Mouse (Mus musculus) liver, embryonic 14.5 days (tissue): ENCODE data around the gene Pex16. TPM values are rescaled to one million over a fixed set of nuclear protein-coding genes. Genes with fewer than 3 reads are reported as not detected.
A peak's percentile ranks its signal among the peaks of the same experiment; 100 is the strongest.

ENCODE experiments used
- ATAC-seq: fragments of 200-750 bp; cut with Nextera tagmentation; 2 replicates; pipeline ENCODE4 v1.8.0; 2017; ENCODE audit warnings: moderate number of reproducible peaks, mild to moderate bottlenecking, moderate library complexity; ENCODE audit not compliant: insufficient read depth
- DNase-seq, 3 experiments: peaks; one replicate each; pipeline ENCODE4 v3.0.0-alpha.2; 2012 to 2013; ENCODE audit warnings: low read depth in 3 of 3, low spot score in 3 of 3
- H3K27ac ChIP-seq: fragments of 300-500 bp; sonication (generic); 2 replicates; pipeline ENCODE4 v1.5.1; 2014; ENCODE audit warnings: moderate library complexity, mild to moderate bottlenecking, control low read depth, inconsistent platforms
- H3K27me3 ChIP-seq: fragments of 300-500 bp; sonication (generic); 2 replicates; pipeline ENCODE4 v1.6.1; 2014; ENCODE audit warnings: mild to moderate bottlenecking, low read length, moderate library complexity; ENCODE audit not compliant: control insufficient read depth, insufficient read depth
- H3K36me3 ChIP-seq: fragments of 300-500 bp; sonication (generic); replicated peaks from 2 replicates; pipeline ENCODE4 v1.6.1; 2014; ENCODE audit warnings: low read depth; ENCODE audit not compliant: control insufficient read depth, insufficient read depth
- H3K4me1 ChIP-seq, 2 experiments: fragments of 200-500 bp in 1 of 2; fragments of 300-500 bp in 1 of 2; sonication (generic) in 1 of 2; replicated peaks; 2 replicates each; pipeline ENCODE4 v1.6.1; 2012 to 2014; ENCODE audit warnings: antibody characterized with exemption in 1 of 2, inconsistent platforms in 1 of 2, low read length in 1 of 2; ENCODE audit not compliant: control insufficient read depth in 2 of 2, insufficient read depth in 2 of 2
- H3K4me2 ChIP-seq: fragments of 300-500 bp; sonication (generic); 2 replicates; pipeline ENCODE4 v1.6.1; 2014; ENCODE audit warnings: low read depth, mild to moderate bottlenecking, control low read depth, moderate library complexity
- H3K4me3 ChIP-seq, 2 experiments: fragments of 200-500 bp in 1 of 2; fragments of 300-500 bp in 1 of 2; sonication (generic) in 1 of 2; 2 replicates each; pipeline ENCODE4 v1.5.1; 2012 to 2014; ENCODE audit warnings: low read depth in 2 of 2, low read length in 2 of 2, mild to moderate bottlenecking in 2 of 2, control low read depth in 1 of 2, inconsistent platforms in 1 of 2, moderate library complexity in 1 of 2; ENCODE audit not compliant: insufficient read depth in 1 of 2
- H3K9ac ChIP-seq: fragments of 300-500 bp; sonication (generic); replicated peaks from 2 replicates; pipeline ENCODE4 v1.6.1; 2014; ENCODE audit warnings: mild to moderate bottlenecking, control low read depth, moderate library complexity
- H3K9me3 ChIP-seq: fragments of 300-500 bp; sonication (generic); 2 replicates; pipeline ENCODE4 v1.6.1; 2016; ENCODE audit warnings: low read length, mixed read lengths; ENCODE audit not compliant: control insufficient read depth
- CTCF ChIP-seq: IDR thresholded peaks from 2 replicates; pipeline ENCODE4 v1.5.1; 2016; ENCODE audit warnings: antibody characterized with exemption, low read depth, control low read depth
- EP300 ChIP-seq: IDR thresholded peaks from 2 replicates; pipeline ENCODE4 v1.6.1; 2016; ENCODE audit warnings: antibody characterized with exemption, low read depth
- WGBS: fragments of 180-500 bp; shearing (Covaris S2); extraction: QIAGEN DNeasy Blood & Tissue Kit; methylation state at CpG from one replicate; pipeline ENCODE4 v1.1.7; 2014; ENCODE audit not compliant: insufficient replicate concordance; 5-methylcytosine and 5-hydroxymethylcytosine counted together
- polyA plus RNA-seq, 2 experiments: library from polyadenylated mRNA; depleted of rRNA in 1 of 2; stranded (reverse) in 1 of 2; unstranded in 1 of 2; fragments of >200 nt; fragmentation: Nextera tagmentation in 1 of 2; extraction: Ambion mirVana in 1 of 2; gene quantifications; 2 replicates each; pipeline versions ENCODE4 v1.2.1 to v1.2.3; 2012 to 2014

Gene Pex16
- polyA plus RNA-seq, 2 experiments = 15.5 to 19.5 TPM

- TF ChIP-seq CTCF = no peak
- no peak for TF ChIP-seq EP300
Observed at GRCm38 (mm10) chr2:92371971-92372690, 2.3 kb upstream of the Pex16 start.

GRCm38 (mm10) chr2:92372767-92373436, 1.6 kb upstream of the Pex16 start:
- Histone ChIP-seq H3K4me1 (peaks cover 4 to 13% of the 10 kb centered on the region in 2 experiments; a peak in 3 of 4 replicates), H3K36me3 (no peaks in the 10 kb centered on the region), H3K4me3 (no peak overlapping the region), H3K9ac (no peak overlapping the region), H3K27ac (no peak overlapping the region), H3K4me2 (no peak overlapping the region), H3K9me3 (no peaks in the 10 kb centered on the region), H3K27me3 (peaks cover 35% of the 10 kb centered on the region)
- no peak for ATAC-seq
- no peak for DNase-seq
- 51% methylated on average over 9 of the region's 9 CpGs for WGBS
- TF ChIP-seq EP300 (no peak), CTCF (no peak)

More at GRCm38 (mm10) chr2:92371971-92372690, 2.3 kb upstream of the Pex16 start:
- 47% methylated on average over 10 of the region's 10 CpGs for WGBS
- Histone ChIP-seq H3K4me3 (no peak overlapping the region), H3K36me3 (no peaks in the 10 kb centered on the region), H3K9ac (no peak overlapping the region), H3K4me1 (peaks cover 4 to 13% of the 10 kb centered on the region in 2 experiments; a peak in 3 of 4 replicates), H3K27me3 (peaks cover 35% of the 10 kb centered on the region), H3K4me2 (no peak overlapping the region), H3K9me3 (no peaks in the 10 kb centered on the region), H3K27ac (no peak overlapping the region)
- no peak for ATAC-seq
- DNase-seq = no peak

GRCm38 (mm10) chr2:92373437-92373813, 1.1 kb upstream of the Pex16 start:
- WGBS = 58% methylated on average over 11 of the region's 11 CpGs
- H3K36me3 ChIP-seq = peaks cover 4% of the 10 kb centered on the region; the same call in 1 of the 2 replicates
- peaks cover 4 to 13% of the 10 kb centered on the region in 2 experiments; a peak in 3 of 4 replicates for H3K4me1 ChIP-seq
- peaks cover 35% of the 10 kb centered on the region for H3K27me3 ChIP-seq
- DNase-seq (no peak), ATAC-seq (no peak)
- no peak overlapping the region for H3K9ac ChIP-seq
- no peak overlapping the region for H3K27ac ChIP-seq
- no peak overlapping the region for H3K4me3 ChIP-seq
- no peak overlapping the region for H3K4me2 ChIP-seq
- TF ChIP-seq EP300 (no peak), CTCF (no peak)
- H3K9me3 ChIP-seq = no peaks in the 10 kb centered on the region

GRCm38 (mm10) chr2:92375099-92375623, 685 bp downstream of the Pex16 start:
- Histone ChIP-seq H3K9ac (peak overlapping the region; percentile 66), H3K27ac (peak overlapping the region; percentile 65), H3K4me1 (peaks cover 4 to 13% of the 10 kb centered on the region in 2 experiments; a peak in 3 of 4 replicates), H3K9me3 (no peaks in the 10 kb centered on the region), H3K27me3 (peaks cover 24% of the 10 kb centered on the region), H3K4me3 (peak overlapping the region; percentile 66 to 88), H3K36me3 (peaks cover 6% of the 10 kb centered on the region; the same call in 1 of the 2 replicates), H3K4me2 (peak overlapping the region; percentile 98)
- ATAC-seq (peak; percentile 95), DNase-seq (peak; percentile 91 to 93 (median 92))
- under 1% methylated on average over 29 of the region's 29 CpGs for WGBS
- TF ChIP-seq EP300 = no peak; the same call in 1 of the 2 replicates
- TF ChIP-seq CTCF = no peak

GRCm38 (mm10) chr2:92375788-92376187, 1.3 kb downstream of the Pex16 start:
- DNase-seq (no peak), ATAC-seq (no peak)
- Histone ChIP-seq H3K9me3 (no peaks in the 10 kb centered on the region), H3K36me3 (peaks cover 6% of the 10 kb centered on the region; the same call in 1 of the 2 replicates), H3K9ac (peak overlapping the region; percentile 66), H3K4me3 (peak overlapping the region; percentile 66 to 88), H3K4me1 (peaks cover 4 to 13% of the 10 kb centered on the region in 2 experiments; a peak in 3 of 4 replicates), H3K27ac (no peak overlapping the region), H3K27me3 (peaks cover 18% of the 10 kb centered on the region), H3K4me2 (peak overlapping the region; percentile 98)
- 7% methylated on average over 10 of the region's 10 CpGs for WGBS
- TF ChIP-seq EP300 (no peak), CTCF (no peak)
